ENCODE assay signal across 12 mouse cellular contexts in genomic region chr12:82075479-82076221, GRCm38 (mm10).
DNase-seq lines count a peak whose midpoint lies in the region; ATAC-seq lines count a peak whose summit lies in the region.
"Had no signal": no experiment of that assay in that cellular context is flagged by ENCODE, and none has a peak within 500 bp of the region (broad histone marks: within the 10 kb centered on the region; RNA-seq: fewer than 3 reads in every experiment).

No protein-coding gene starts in this region.

- no peak overlapping the region for H3K4me3 ChIP-seq in limb, embryonic 12.5 days (replicated peaks)
- H3K4me3 ChIP-seq: forebrain, embryonic 15.5 days; myocyte had no signal

- no peak overlapping the region for H3K4me2 ChIP-seq in limb, embryonic 12.5 days
- H3K4me2 ChIP-seq: forebrain, embryonic 15.5 days had no signal

- H3K9ac ChIP-seq in limb, embryonic 12.5 days (replicated peaks): no peak overlapping the region
- H3K9ac ChIP-seq: forebrain, embryonic 15.5 days had no signal

- no peaks in the 10 kb centered on the region for H3K9me3 ChIP-seq in limb, embryonic 12.5 days
- H3K9me3 ChIP-seq: forebrain, embryonic 15.5 days; G1E had no signal

- H3K4me1 ChIP-seq in limb, embryonic 12.5 days (replicated peaks): peaks cover 13% of the 10 kb centered on the region
- H3K4me1 ChIP-seq: forebrain, embryonic 15.5 days had no signal

- no peaks in the 10 kb centered on the region; the same call in 1 of the 2 replicates for H3K27me3 ChIP-seq in limb, embryonic 12.5 days
- H3K27me3 ChIP-seq: forebrain, embryonic 15.5 days had no signal

- no peaks in the 10 kb centered on the region for H3K36me3 ChIP-seq in limb, embryonic 12.5 days
- H3K36me3 ChIP-seq: forebrain, embryonic 15.5 days; G1E had no signal

- no peak for ATAC-seq in limb, embryonic 12.5 days (ENCODE audit: insufficient number of reproducible peaks, insufficient read depth, low FRiP score, low TSS enrichment, low read depth)
- no peak for ATAC-seq in monocyte, adult 5-6 weeks (replicated peaks; ENCODE audit: insufficient number of reproducible peaks, low FRiP score, low TSS enrichment, poor library complexity, severe bottlenecking)
- ATAC-seq: forebrain, embryonic 15.5 days; lung, postnatal 0 days had no signal

- peak; percentile 41 to 58 for DNase-seq in layer of hippocampus, adult 8-10 months (ENCODE audit: low spot score in 2 of 2)
- no peak for DNase-seq in layer of hippocampus, postnatal 10 days (ENCODE audit: low spot score in 2 of 2)
- peak; percentile 50 for DNase-seq in embryo, embryonic 9.5 days (ENCODE audit: extremely low spot score)
- DNase-seq in forelimb bud, embryonic 11.5 days (ENCODE audit: low read depth, low spot score): peak; percentile 14
- no peak for DNase-seq in heart, adult 18-20 months
- DNase-seq: cerebellum, adult 18-20 months had no signal

- WGBS in limb, embryonic 12.5 days: 36% methylated on average over 13 of the region's 13 CpGs

- H3K27ac ChIP-seq in limb, embryonic 12.5 days: peak overlapping the region; percentile 56; the same call in 1 of the 2 replicates
- H3K27ac ChIP-seq: forebrain, embryonic 15.5 days had no signal

Comparison
In these comparisons a context has a peak if more than half of its experiments do, and no peak if none do; other contexts are left out.
1. DNase-seq: peak in layer of hippocampus, adult 8-10 months (2 of 2), embryo, embryonic 9.5 days (single experiment) and forelimb bud, embryonic 11.5 days (single experiment); none in layer of hippocampus, postnatal 10 days (0 of 2) and heart, adult 18-20 months (0 of 2).